Mouse (Mus musculus): ENCODE measurements at regions not wholly inside any gene's neighbourhood (a gene's known extent, or its start where the extent isn't known, plus 50 kb on each side); places are given as distances from the start of the nearest gene placed in this dataset.

DNA sequence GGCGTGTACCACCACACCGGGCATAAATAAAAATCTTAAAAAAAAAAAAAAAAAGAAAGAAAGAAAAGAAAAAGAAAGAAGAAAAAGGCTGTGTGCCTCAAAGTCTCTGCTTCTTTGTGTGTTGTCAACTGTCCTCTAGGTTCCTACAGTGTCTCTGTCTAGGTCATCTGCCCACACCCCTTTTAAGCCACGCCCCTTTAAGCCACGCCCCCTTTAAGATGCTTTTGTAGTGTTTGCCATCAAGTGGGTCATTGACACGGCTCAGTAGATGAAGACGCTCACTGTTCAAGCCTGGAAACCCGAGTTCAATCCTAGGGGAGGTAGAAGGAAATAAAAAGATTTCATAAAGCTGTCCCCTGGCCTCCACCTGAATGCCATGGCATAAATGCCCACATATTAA, 144.0 kb downstream of the Hmg20a start:
- Histone ChIP-seq H3K36me3 (ENCODE audit: control insufficient read depth, insufficient read depth) (no peaks in the 10 kb centered on the region), H3K4me3 (ENCODE audit: low read depth, low read length) (no peak overlapping the region), H3K27ac (ENCODE audit: low read length) (no peak overlapping the region), H3K4me1 (ENCODE audit: control insufficient read depth, low read depth, low read length) (no peaks in the 10 kb centered on the region), H3K27me3 (ENCODE audit: control insufficient read depth, insufficient read depth, low read depth, low read length) (no peaks in the 10 kb centered on the region), H3K9me3 (replicated peaks; ENCODE audit: control insufficient read depth, low read length) (no peaks in the 10 kb centered on the region), H3K9ac (ENCODE audit: low read depth, low read length) (no peak overlapping the region), H3K4me2 (ENCODE audit: low read depth, low read length) (no peak overlapping the region)
- 49% methylated on average over 7 of the region's 7 CpGs for WGBS (ENCODE audit: insufficient replicate concordance)
- ATAC-seq (ENCODE audit: low read depth): no peak

DNA sequence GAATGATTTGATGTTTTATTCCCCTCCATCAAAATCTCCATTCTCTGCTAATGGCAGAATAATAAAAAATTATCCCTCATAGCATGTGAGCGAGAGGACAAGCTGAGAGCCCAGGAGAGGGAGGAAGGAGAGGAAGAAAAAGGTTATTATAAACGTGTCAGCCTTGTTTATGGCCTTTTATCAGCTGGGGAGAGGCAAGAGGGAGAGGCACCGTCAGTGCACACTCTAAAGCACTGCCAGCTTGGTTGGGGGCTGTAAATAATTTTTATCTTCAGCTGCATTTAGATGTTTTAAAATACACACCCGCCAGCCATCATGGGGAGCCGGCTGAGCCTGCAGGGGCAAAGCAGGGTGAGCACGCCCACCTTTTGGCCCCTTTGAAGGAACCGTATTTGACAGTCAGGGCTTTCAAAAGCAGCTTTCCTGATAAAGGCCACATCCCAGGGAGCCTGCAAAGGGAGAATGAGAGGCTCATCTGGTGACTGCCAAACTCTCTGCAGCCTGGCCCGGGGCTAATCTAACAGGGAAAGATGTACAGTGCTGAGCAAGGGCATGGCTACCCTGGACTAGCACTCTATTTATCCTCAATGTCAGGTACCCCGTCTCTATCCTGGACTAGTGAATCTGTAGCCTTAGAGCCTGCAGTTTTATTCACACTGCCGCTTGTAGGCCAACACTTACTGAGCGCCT, 145.8 kb downstream of the Hmg20a start:
- Histone ChIP-seq H3K27ac (ENCODE audit: low read length) (no peak overlapping the region), H3K4me3 (ENCODE audit: low read depth, low read length) (no peak overlapping the region), H3K36me3 (ENCODE audit: control insufficient read depth, insufficient read depth) (no peaks in the 10 kb centered on the region), H3K9me3 (replicated peaks; ENCODE audit: control insufficient read depth, low read length) (no peaks in the 10 kb centered on the region), H3K9ac (ENCODE audit: low read depth, low read length) (no peak overlapping the region), H3K4me2 (ENCODE audit: low read depth, low read length) (no peak overlapping the region), H3K4me1 (ENCODE audit: control insufficient read depth, low read depth, low read length) (no peaks in the 10 kb centered on the region), H3K27me3 (ENCODE audit: control insufficient read depth, insufficient read depth, low read depth, low read length) (no peaks in the 10 kb centered on the region)
- 35% methylated on average over 11 of the region's 11 CpGs for WGBS (ENCODE audit: insufficient replicate concordance)
- no peak for ATAC-seq (ENCODE audit: low read depth)
